Mouse (Mus musculus) embryonic facial prominence, embryonic 14.5 days (tissue): Measurements from ENCODE around the gene Gtf2b. TPM values are rescaled to one million over a fixed set of nuclear protein-coding genes. Genes with fewer than 3 reads are reported as not detected.

Experiments used
- ATAC-seq: fragments of 200-750 bp; cut with Nextera tagmentation; 2 replicates; pipeline ENCODE4 v1.8.0; 2017; ENCODE audit warnings: low read depth, moderate number of reproducible peaks, moderate TSS enrichment
- DNase-seq: peaks from one replicate; pipeline ENCODE4 v3.0.0-alpha.2; 2015; ENCODE audit warnings: low spot score
- H3K27ac ChIP-seq: fragments of 300-500 bp; sonication (generic); replicated peaks from 2 replicates; pipeline ENCODE4 v1.5.1; 2014; ENCODE audit warnings: low read depth, mild to moderate bottlenecking, low read length, moderate library complexity
- H3K27me3 ChIP-seq: fragments of 300-500 bp; sonication (generic); replicated peaks from 2 replicates; pipeline ENCODE4 v1.6.1; 2014; ENCODE audit warnings: low read length; ENCODE audit not compliant: control insufficient read depth, insufficient read depth
- H3K36me3 ChIP-seq: fragments of 300-500 bp; sonication (generic); 2 replicates; pipeline ENCODE4 v1.6.1; 2014; ENCODE audit warnings: low read length, mixed read lengths; ENCODE audit not compliant: control insufficient read depth, insufficient read depth
- H3K4me1 ChIP-seq: fragments of 300-500 bp; sonication (generic); 2 replicates; pipeline ENCODE4 v1.6.1; 2014; ENCODE audit warnings: antibody characterized with exemption, low read length; ENCODE audit not compliant: control insufficient read depth, insufficient read depth
- H3K4me2 ChIP-seq: fragments of 300-500 bp; sonication (generic); 2 replicates; pipeline ENCODE4 v1.6.1; 2014; ENCODE audit warnings: low read depth, mild to moderate bottlenecking, low read length, moderate library complexity, mixed read lengths
- H3K4me3 ChIP-seq: fragments of 300-500 bp; sonication (generic); 2 replicates; pipeline ENCODE4 v1.5.1; 2014; ENCODE audit warnings: low read depth, mild to moderate bottlenecking, low read length
- H3K9ac ChIP-seq: fragments of 300-500 bp; sonication (generic); 2 replicates; pipeline ENCODE4 v1.6.1; 2014; ENCODE audit warnings: low read depth, mild to moderate bottlenecking, low read length, moderate library complexity, mixed read lengths
- H3K9me3 ChIP-seq: fragments of 300-500 bp; sonication (generic); 2 replicates; pipeline ENCODE4 v1.6.1; 2016; ENCODE audit warnings: low read length; ENCODE audit not compliant: control insufficient read depth
- WGBS: fragments of 180-500 bp; shearing (Covaris S2); extraction: QIAGEN DNeasy Blood & Tissue Kit; methylation state at CpG from one replicate; pipeline ENCODE4 v1.1.7; 2014; 5-methylcytosine and 5-hydroxymethylcytosine counted together
- polyA plus RNA-seq: library from polyadenylated mRNA; unstranded; fragments of >200 nt; fragmentation: Nextera tagmentation; extraction: Ambion mirVana; gene quantifications from 2 replicates; pipeline ENCODE4 v1.2.1, GENCODE M21; 2014

Gtf2b gene
- polyA plus RNA-seq, 1 experiment from 2014 or later: 80.0 TPM

DNA sequence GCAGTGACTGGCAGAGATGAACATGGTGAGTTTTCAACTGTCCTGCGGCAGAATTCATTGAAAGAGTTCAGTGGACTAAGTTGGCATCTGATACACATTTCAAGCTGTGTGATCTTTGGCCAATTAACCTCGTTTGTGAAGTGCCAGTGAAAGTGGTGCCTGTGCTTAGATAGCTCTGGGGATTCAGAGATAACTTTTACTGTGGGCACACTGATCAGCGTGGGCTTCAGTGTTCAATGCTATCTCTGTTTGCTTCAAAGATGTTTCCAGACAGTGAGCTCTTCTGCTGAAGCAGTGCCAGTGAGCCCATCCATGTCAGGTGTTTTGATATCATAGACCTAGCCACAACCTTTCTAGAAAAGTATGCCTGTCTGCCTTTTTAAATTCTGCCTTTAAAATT lies 12.4 kb downstream of the Gtf2b start:
- Histone ChIP-seq H3K36me3 (peaks cover 71% of the 10 kb centered on the region), H3K4me2 (no peak overlapping the region), H3K27ac (no peak overlapping the region), H3K9me3 (no peaks in the 10 kb centered on the region), H3K9ac (no peak overlapping the region), H3K4me1 (no peaks in the 10 kb centered on the region), H3K4me3 (no peak overlapping the region), H3K27me3 (no peaks in the 10 kb centered on the region)
- DNase-seq (no peak), ATAC-seq (no peak)
- WGBS: 80% methylated on average over 3 of the region's 3 CpGs

DNA sequence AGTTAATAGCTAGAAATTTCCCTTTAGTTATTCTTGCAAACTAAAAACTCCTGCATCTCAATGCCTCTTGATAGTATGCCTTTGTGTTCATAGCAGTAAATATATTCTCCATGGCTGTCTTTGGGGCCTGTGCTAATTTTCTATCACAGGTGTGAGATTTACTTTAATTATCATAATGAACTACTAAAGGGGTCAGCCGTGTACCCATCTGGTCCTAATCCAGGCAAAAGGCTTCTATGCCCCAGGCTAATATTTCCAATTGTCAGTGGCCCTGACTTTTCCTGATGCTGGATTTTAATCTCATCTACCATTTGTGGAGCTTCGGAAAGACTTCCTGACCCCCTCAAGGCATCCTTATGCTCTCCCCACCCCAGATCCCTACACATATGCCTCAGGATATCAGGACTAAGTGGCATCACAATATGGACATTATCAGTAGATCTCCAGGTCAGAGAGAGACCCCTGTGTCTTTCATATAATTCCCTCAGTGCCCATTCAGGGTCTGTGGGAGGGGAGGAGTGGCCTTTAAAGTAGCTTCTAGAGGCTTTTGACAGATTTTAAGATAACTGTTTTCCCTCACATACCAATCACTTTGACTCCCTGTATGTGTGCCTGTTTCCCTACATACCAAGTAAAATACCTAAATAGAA lies 21.7 kb downstream of the Gtf2b start:
- peaks cover 58% of the 10 kb centered on the region for H3K36me3 ChIP-seq
- H3K4me3 ChIP-seq: no peak overlapping the region
- H3K27me3 ChIP-seq: no peaks in the 10 kb centered on the region
- no peak overlapping the region for H3K4me2 ChIP-seq
- ATAC-seq (no peak), DNase-seq (no peak)
- 34% methylated on average over 2 of the region's 2 CpGs for WGBS
- no peaks in the 10 kb centered on the region for H3K9me3 ChIP-seq
- no peak overlapping the region for H3K9ac ChIP-seq
- H3K27ac ChIP-seq: no peak overlapping the region
- no peaks in the 10 kb centered on the region for H3K4me1 ChIP-seq

DNA sequence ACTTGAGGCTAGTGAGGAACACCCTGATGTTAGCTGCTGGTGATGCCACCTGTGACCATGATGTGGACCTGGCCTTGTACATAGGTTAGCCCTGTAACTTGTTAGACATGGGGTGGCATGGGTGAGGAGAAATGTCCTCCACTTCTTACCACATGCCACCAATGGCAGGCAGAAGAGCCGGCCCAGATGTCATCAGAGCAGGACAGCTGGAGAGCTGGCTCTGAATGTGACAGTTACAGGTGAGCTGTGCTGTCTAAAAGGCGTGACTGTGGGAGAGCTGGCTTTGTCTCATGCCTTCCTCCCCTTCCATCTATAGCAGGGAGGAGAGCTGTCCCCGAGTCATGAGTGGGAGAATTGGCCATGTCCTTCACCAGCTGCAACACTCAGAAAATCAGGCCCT lies 30.7 kb downstream of the Gtf2b start:
- Histone ChIP-seq H3K36me3 (peaks cover 72% of the 10 kb centered on the region), H3K27me3 (no peaks in the 10 kb centered on the region), H3K4me3 (no peak overlapping the region), H3K27ac (no peak overlapping the region), H3K4me1 (no peaks in the 10 kb centered on the region), H3K9me3 (no peaks in the 10 kb centered on the region), H3K4me2 (no peak overlapping the region), H3K9ac (no peak overlapping the region)
- ATAC-seq (no peak), DNase-seq (no peak)
- 93% methylated on average over 3 of the region's 3 CpGs for WGBS

GRCm38 (mm10) chr3:142811582-142811981 lies 46.7 kb downstream of the Gtf2b start:
- Histone ChIP-seq H3K36me3 (peaks cover 52% of the 10 kb centered on the region), H3K4me1 (no peaks in the 10 kb centered on the region), H3K27me3 (no peaks in the 10 kb centered on the region), H3K9ac (no peak overlapping the region), H3K27ac (no peak overlapping the region), H3K9me3 (no peaks in the 10 kb centered on the region), H3K4me2 (no peak overlapping the region), H3K4me3 (no peak overlapping the region)
- WGBS: 82% methylated on average over 3 of the region's 3 CpGs
- DNase-seq (no peak), ATAC-seq (no peak)

DNA sequence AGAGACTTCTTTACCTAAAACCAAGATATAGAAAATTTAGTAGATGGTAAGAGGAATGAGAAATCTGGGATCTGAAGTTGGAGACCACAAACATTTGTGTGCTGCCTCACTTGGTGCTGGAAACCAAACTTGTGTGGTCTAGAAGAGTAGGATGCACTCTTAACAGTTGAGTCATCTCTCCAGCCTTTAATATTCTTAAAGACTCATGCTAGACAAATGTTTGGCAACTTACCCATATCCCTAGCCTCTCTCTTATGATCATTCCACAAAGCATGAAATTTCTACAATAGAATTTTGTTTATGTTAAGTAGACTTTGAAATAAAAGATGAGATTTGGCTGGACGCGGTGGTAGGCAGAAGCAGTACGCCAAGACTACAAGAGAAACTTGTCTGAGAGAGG lies 52.7 kb downstream of the Gtf2b start:
- H3K4me2 ChIP-seq: no peak overlapping the region
- H3K9ac ChIP-seq: no peak overlapping the region
- peaks cover 40% of the 10 kb centered on the region for H3K36me3 ChIP-seq
- no peak for ATAC-seq
- no peaks in the 10 kb centered on the region for H3K4me1 ChIP-seq
- H3K27ac ChIP-seq: no peak overlapping the region
- DNase-seq: no peak
- no peak overlapping the region for H3K4me3 ChIP-seq
- no peaks in the 10 kb centered on the region for H3K27me3 ChIP-seq
- no peaks in the 10 kb centered on the region for H3K9me3 ChIP-seq
- WGBS: 91% methylated on average over 3 of the region's 3 CpGs

DNA sequence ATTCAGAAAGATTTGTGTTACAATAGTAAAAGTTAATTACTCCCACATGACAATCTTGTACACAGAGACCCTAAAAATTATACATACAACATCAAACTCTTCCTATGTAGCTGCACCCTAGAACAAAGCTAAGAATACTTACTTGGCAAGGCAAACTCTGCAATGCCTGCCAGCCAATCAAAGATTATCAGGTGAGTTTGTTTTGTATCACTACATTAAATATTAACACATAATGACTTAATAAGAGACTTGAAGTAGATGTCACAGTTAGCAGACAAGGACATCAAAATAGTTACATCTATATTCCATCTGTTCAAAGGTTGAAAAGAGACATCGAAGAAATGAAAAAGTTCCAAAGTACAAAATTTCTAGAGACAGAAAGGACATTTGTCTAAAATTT lies 58.8 kb downstream of the Gtf2b start:
- Histone ChIP-seq H3K27ac (no peak overlapping the region), H3K27me3 (no peaks in the 10 kb centered on the region), H3K9me3 (no peaks in the 10 kb centered on the region), H3K4me1 (no peaks in the 10 kb centered on the region), H3K36me3 (peaks cover 32% of the 10 kb centered on the region), H3K4me3 (no peak overlapping the region), H3K9ac (no peak overlapping the region), H3K4me2 (no peak overlapping the region)
- DNase-seq (no peak), ATAC-seq (no peak)
- 91% methylated on average over 1 of the region's 1 CpGs for WGBS

DNA sequence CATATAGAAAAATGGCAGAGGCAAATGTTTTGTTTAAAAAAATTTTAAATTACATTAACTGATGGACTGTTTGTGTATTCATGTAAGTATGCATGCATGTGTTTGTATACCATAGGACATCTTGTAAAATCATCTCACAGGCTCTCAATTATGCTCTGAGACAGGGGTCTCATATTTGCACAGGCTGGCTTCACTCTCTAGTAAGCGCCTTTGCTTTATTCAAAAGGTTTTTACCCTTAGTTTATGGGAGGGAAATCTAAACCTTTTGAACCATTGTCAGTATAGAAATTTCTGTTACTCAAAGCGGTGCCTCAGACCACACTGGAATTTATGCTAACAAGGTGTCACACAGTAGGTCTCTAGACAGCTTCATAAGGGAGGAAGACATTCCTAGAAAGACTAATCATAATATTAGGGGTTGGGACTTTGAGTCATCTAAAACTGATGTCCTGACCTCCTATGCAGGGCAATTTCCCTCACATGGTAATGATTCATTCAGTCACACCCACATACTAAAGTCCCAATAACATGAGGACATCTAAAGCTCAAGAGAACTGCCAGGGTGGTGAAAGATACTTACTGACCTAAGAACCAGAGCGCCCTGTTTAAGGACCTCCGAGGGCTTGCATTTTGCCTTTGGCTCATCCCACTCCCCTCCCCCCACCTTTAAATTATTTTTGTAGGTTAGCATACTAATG lies 61.8 kb downstream of the Gtf2b start:
- H3K9me3 ChIP-seq: no peaks in the 10 kb centered on the region
- DNase-seq: no peak
- no peak overlapping the region for H3K27ac ChIP-seq
- H3K27me3 ChIP-seq: no peaks in the 10 kb centered on the region
- H3K9ac ChIP-seq: no peak overlapping the region
- H3K4me1 ChIP-seq: no peaks in the 10 kb centered on the region
- peaks cover 20% of the 10 kb centered on the region for H3K36me3 ChIP-seq
- 93% methylated on average over 4 of the region's 4 CpGs for WGBS
- no peak overlapping the region for H3K4me3 ChIP-seq
- ATAC-seq: no peak
- H3K4me2 ChIP-seq: no peak overlapping the region

DNA sequence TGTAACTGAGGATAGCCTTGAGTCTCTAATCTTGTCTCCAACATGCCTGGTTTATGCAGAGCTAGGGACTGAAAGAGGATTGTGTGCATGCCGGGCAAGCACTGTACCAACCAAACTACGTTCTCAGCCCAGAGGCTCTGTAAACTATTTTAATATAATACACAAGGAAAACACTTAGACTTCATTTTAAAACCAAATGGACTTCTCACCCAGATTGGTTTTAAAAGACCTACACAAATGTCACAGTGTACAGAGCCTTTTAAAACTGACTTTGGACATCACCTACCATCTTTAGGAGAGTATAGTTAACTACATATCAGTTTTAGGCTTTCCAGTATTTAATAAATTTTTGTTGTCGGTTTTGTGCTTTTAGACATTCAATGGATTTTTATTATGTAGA lies 68.1 kb downstream of the Gtf2b start:
- 90% methylated on average over 3 of the region's 3 CpGs for WGBS
- H3K4me2 ChIP-seq: no peak overlapping the region
- no peak for ATAC-seq
- no peaks in the 10 kb centered on the region for H3K27me3 ChIP-seq
- peaks cover 16% of the 10 kb centered on the region for H3K36me3 ChIP-seq
- H3K4me1 ChIP-seq: no peaks in the 10 kb centered on the region
- no peak overlapping the region for H3K27ac ChIP-seq
- DNase-seq: no peak
- no peak overlapping the region for H3K9ac ChIP-seq
- H3K4me3 ChIP-seq: no peak overlapping the region
- H3K9me3 ChIP-seq: no peaks in the 10 kb centered on the region
